Mouse (Mus musculus) embryonic facial prominence, embryonic 12.5 days (tissue): ENCODE measurements at regions not wholly inside any gene's neighbourhood (a gene's known extent, or its start where the extent isn't known, plus 50 kb on each side); places are given as distances from the start of the nearest gene placed in this dataset.

ENCODE experiments used
- ATAC-seq: fragments of 200-750 bp; cut with Nextera tagmentation; 2 replicates; pipeline ENCODE4 v1.8.0; 2017; ENCODE audit not compliant: insufficient number of reproducible peaks, insufficient read depth, low FRiP score, low TSS enrichment
- H3K27ac ChIP-seq: fragments of 300-500 bp; sonication (generic); 2 replicates; pipeline ENCODE4 v1.5.1; 2016; ENCODE audit warnings: mild to moderate bottlenecking
- H3K27me3 ChIP-seq: fragments of 300-500 bp; sonication (generic); 2 replicates; pipeline ENCODE4 v1.6.1; 2016; ENCODE audit warnings: mild to moderate bottlenecking, moderate library complexity
- H3K36me3 ChIP-seq: fragments of 300-500 bp; sonication (generic); 2 replicates; pipeline ENCODE4 v1.6.1; 2016; ENCODE audit warnings: mild to moderate bottlenecking
- H3K4me1 ChIP-seq: fragments of 300-500 bp; sonication (generic); 2 replicates; pipeline ENCODE4 v1.6.1; 2016
- H3K4me2 ChIP-seq: fragments of 300-500 bp; sonication (generic); replicated peaks from 2 replicates; pipeline ENCODE4 v1.6.1; 2016; ENCODE audit warnings: mild to moderate bottlenecking, moderate library complexity
- H3K4me3 ChIP-seq: fragments of 300-500 bp; sonication (generic); 2 replicates; pipeline ENCODE4 v1.5.1; 2016; ENCODE audit warnings: mild to moderate bottlenecking
- H3K9ac ChIP-seq: fragments of 300-500 bp; sonication (generic); 2 replicates; pipeline ENCODE4 v1.6.1; 2016; ENCODE audit warnings: mild to moderate bottlenecking, moderate library complexity
- H3K9me3 ChIP-seq: fragments of 300-500 bp; sonication (generic); 2 replicates; pipeline ENCODE4 v1.6.1; 2016; ENCODE audit warnings: mild to moderate bottlenecking, moderate library complexity
- WGBS: fragments of 180-500 bp; shearing (Covaris S2); methylation state at CpG from one replicate; pipeline ENCODE4 v1.1.7; 2016; 5-methylcytosine and 5-hydroxymethylcytosine counted together

DNA sequence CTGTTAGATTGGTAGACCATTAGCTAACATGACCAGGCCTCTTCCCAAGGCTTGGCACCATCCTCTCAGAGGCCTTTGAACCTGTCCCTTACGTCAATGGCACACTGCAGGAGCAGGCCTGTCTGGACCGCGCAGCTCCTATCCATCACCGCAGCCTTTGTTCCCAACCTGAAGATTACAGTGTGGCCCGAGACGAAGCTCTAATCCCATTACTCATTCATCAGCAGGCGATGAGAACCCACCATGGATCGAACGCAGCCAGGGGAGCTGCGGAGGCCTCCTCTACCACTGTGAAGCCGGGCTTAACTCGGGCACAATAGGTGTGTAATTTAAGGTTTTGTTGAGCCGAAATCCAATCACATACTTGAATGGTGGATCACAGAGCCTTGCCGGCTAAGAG lies 54.0 kb upstream of the Irx3 start:
- 37% methylated on average over 14 of the region's 14 CpGs for WGBS
- no peaks in the 10 kb centered on the region for H3K4me1 ChIP-seq
- H3K27me3 ChIP-seq: peaks cover 24% of the 10 kb centered on the region; the same call in 1 of the 2 replicates
- no peak overlapping the region for H3K9ac ChIP-seq
- H3K36me3 ChIP-seq: no peaks in the 10 kb centered on the region
- H3K27ac ChIP-seq: no peak overlapping the region
- ATAC-seq: no peak
- H3K4me3 ChIP-seq: no peak overlapping the region
- H3K9me3 ChIP-seq: no peaks in the 10 kb centered on the region
- no peak overlapping the region for H3K4me2 ChIP-seq

DNA sequence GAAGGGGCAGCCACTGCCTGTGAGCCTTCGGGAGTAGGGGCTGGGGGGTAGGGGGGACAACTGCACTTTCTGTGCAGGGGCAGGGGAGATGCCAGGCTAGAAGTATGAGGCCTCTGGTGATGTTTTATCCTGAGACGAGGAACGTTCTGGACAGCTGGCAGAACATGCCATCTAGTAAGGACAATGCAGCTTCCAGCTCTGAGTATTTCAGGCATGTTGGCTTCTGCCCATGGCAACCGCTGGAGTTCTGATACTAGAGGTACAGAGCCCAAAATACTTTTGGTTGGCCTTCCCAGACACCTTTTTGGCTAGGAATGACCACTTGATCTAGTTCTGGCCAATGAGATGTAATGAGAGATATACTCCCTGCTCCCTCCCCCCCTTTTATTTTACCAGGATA lies 52.5 kb upstream of the Irx3 start:
- Histone ChIP-seq H3K4me1 (no peaks in the 10 kb centered on the region), H3K9me3 (no peaks in the 10 kb centered on the region), H3K36me3 (no peaks in the 10 kb centered on the region), H3K9ac (no peak overlapping the region), H3K4me2 (no peak overlapping the region), H3K27ac (no peak overlapping the region), H3K4me3 (no peak overlapping the region), H3K27me3 (peaks cover 28% of the 10 kb centered on the region; the same call in 1 of the 2 replicates)
- 75% methylated on average over 4 of the region's 4 CpGs for WGBS
- ATAC-seq: no peak

DNA sequence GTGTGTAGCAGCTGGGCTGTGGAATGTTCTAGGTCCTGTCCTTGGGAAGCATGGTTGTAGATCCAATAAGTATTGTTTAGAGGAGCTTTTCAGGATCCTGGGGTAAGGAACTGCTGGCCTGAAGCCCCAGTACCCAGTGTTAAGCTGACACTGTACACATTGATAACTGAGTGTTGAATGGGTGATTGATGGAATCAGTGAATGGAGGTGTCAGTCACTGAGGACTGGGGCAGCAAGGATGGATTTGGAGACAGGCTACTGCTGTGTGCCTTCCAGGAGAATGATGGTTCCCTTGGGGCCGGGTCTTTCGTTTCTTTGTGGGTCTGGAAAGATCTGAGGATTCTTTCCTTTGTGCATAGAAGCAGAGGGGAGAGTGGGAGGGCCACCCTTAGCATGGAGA lies 51.9 kb upstream of the Irx3 start:
- Histone ChIP-seq H3K9me3 (no peaks in the 10 kb centered on the region), H3K4me3 (no peak overlapping the region), H3K4me1 (no peaks in the 10 kb centered on the region), H3K27ac (no peak overlapping the region), H3K4me2 (no peak overlapping the region), H3K9ac (no peak overlapping the region), H3K36me3 (no peaks in the 10 kb centered on the region), H3K27me3 (peaks cover 28% of the 10 kb centered on the region; the same call in 1 of the 2 replicates)
- no peak for ATAC-seq
- 48% methylated on average over 2 of the region's 2 CpGs for WGBS

DNA sequence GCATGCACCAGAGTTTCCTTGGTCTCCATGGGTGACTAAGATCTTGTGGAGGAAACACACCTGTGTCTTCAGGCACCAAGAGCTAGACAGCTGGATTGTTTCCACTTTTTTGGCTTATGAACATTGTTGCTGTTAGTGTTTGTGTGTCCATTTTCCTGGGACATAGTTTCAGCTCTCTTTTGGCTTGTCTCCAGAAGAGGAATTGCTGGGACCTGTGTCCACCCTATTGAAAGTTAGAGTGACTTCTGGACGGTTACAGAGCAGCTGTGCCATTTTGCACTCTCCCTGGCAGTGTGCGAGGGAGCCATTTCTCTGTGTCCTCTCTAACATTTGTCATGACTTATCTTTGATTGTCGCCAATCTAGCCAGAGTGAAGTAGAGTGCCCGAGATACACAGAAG lies 51.5 kb upstream of the Irx3 start:
- Histone ChIP-seq H3K27me3 (peaks cover 28% of the 10 kb centered on the region; the same call in 1 of the 2 replicates), H3K36me3 (no peaks in the 10 kb centered on the region), H3K4me1 (no peaks in the 10 kb centered on the region), H3K9ac (no peak overlapping the region), H3K4me2 (no peak overlapping the region), H3K9me3 (no peaks in the 10 kb centered on the region), H3K27ac (no peak overlapping the region), H3K4me3 (no peak overlapping the region)
- 78% methylated on average over 4 of the region's 4 CpGs for WGBS
- ATAC-seq: no peak
